Mouse (Mus musculus): ENCODE data around the gene Bax.
A peak's percentile ranks its signal among the peaks of the same experiment; 100 is the strongest.

The Bax gene

DNA sequence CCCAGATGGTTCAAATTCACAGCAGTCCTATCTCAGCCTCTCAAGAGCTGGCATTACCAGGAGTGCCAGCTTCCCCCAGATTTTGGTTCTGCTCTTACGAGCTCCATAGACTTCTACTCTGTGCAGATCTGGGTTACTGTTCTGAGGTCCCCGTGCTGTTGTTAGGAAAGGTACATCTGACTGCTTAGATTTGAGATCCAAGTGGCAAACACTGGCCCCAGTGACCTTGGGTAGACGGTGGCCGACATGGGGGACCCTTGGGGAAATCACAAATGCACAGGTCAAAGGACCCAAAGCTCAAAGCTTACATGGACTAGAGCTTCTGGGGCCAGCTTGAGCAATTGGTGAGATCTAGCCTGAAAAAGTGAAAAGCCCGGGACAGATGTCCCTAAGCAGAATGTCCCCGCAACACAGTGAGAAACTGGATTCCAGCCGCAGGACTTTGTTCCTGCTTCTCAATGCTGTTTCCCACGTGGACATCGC is 9.9 kb downstream of the Bax start:
- DNase-seq (ENCODE audit: low read depth, low spot score) = peak; percentile 76

DNA sequence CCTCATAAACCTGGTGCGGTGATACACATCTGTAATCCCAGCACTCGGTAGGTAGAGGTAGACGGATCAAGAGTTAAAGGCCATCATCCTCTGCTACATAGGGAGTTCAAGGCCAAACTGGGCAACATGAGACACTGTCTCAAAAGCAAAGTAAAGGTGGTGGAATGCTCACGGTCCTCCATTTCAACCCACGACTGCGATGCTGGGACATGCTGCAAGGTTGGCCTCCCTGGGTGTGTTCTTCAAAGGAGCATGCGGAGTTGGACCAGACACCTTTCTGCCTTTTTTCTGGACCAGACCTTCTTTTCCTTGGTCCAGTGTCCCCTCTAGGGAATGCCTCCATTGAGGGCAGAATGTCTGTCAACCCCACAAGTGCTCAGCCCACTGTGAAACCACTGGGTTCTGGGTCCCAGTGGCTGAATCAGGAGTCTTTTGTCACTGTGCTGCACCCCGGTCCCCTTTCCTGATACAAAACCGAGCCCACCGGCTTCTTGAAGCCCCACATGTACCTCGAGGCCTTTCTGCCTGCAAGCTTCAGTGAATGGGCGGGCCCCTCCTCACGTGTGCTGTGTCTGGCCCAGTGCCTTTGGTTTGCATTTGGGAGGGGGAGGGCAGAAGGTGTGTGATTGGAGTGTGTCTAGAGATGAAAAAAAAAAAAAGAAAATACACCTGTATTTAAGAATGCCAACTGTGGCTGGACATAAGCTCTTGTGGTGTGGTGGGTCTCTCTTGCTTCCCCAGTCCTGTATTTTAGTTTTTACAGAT is 10.6 kb downstream of the Bax start:
- peak; percentile 81 for DNase-seq (ENCODE audit: low read depth, low spot score)

DNA sequence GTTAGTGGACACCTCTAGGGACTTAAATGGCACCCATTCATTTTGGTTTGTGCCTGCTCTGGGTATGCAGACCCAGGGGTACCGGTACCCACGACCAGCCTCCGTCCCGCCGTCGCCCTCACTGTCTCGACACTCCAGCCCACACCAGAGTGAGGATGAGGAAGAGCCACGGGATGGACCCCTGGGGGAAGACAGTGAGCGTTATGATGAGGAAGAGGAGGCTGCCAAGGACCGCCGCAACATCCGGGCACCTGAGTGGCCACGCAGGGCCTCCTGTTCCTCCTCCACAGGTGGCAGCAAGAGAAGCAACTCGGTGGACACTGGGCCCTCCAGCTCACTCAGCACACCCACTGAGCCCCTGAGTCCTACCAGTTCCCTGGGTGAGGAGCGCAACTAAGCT is 11.7 kb downstream of the Bax start:
- DNase-seq (ENCODE audit: low read depth, low spot score) = no peak

DNA sequence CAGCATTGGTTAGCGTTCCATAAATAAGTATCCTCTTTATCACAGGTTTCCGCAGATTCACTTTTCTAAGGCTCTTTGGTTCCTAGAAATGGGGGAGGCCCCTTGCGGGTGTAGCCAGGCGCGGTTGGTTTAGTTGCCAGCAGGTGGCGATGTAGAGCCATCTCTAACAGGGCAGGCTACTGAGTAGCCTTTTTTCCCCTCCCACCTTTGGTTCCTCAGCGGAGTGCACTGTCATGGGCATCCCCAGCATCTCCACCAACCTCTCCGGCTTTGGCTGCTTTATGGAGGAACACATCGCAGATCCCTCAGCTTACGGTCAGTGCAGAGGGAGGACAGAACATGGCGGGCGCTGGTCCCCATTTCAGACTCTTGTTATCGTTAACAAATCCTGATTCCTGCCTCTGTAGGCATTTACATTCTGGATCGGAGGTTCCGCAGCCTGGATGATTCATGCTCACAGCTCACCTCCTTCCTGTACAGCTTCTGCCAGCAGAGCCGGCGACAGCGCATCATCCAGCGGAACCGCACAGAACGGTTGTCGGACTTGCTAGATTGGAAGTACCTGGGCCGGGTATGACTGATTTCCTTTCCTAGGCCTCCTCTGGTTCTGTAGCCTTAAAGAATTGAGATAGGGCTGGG is 15.2 kb downstream of the Bax start:
- peak; percentile 92 for DNase-seq (ENCODE audit: low read depth, low spot score)

DNA sequence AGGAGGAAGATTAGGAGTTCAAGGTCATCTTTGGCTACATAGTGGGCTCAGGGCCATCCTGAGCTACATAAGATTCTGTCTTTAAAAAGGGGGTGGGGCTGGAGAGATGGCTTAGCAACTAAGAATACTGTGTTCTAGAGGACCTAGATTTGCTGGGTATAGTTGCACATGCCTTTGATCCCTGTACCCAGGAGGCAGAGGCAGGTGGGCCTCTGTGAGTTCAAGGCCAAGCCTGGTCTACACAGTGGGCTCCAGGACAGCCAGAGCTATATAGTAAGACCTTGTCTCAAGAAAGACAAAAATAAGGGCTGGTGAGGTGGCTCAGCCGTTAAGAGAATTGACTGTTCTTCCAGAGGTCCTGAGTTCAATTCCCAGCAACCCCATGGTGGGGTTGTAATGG is 16.7 kb downstream of the Bax start:
- DNase-seq (ENCODE audit: low read depth, low spot score) = no peak

DNA sequence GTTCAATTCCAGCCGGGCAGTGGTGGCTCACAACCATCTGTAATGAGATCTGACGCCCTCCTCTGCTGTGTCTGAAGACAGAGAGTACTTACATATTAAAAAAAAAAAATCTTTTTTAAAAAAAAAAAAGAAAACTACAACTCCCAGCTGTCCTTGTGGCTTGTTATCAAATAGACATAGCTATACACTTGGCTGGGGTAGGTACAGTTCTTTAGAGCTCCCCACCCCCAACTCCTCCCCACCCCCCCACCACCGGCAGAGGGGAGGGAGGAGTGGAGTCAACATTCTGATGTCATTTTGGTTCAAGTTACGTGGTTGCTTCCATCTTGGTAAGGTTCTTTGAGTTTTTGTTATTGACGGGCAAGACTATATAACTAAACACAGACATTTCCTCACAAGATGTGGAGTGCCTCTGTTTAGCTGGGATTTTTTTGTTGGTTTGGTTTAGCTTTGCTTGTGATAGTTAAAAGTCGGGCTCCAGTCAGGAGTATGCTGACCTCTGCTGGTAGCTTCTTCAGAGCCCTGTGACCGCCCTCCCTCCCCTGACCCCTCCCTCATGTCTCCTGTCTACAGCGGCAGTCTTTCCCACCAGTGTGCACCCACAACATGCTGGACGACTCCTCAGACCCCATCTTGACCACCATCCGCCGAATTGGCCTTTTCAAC is 19.2 kb downstream of the Bax start:
- peak; percentile 68 for DNase-seq (ENCODE audit: low read depth, low spot score)

DNA sequence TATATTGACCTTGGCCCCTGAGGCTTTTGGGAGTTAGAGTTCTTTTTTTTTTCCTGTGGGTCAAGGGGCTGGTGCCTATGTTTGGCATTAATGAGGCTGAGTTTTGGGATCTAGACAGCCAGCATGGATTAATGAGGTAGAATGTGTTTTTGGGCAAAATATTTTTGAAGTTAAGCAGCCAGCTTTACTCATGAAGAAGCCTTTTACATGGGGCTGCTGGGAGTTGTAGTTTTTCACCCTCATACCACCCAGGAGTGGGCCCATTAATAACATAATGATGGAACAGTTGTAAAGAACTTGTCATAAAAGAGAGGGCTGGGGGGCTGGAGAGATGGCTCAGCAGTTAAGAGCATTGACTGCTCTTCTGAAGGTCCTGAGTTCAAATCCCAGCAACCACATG is 20.1 kb downstream of the Bax start:
- DNase-seq (ENCODE audit: low read depth, low spot score) = no peak

DNA sequence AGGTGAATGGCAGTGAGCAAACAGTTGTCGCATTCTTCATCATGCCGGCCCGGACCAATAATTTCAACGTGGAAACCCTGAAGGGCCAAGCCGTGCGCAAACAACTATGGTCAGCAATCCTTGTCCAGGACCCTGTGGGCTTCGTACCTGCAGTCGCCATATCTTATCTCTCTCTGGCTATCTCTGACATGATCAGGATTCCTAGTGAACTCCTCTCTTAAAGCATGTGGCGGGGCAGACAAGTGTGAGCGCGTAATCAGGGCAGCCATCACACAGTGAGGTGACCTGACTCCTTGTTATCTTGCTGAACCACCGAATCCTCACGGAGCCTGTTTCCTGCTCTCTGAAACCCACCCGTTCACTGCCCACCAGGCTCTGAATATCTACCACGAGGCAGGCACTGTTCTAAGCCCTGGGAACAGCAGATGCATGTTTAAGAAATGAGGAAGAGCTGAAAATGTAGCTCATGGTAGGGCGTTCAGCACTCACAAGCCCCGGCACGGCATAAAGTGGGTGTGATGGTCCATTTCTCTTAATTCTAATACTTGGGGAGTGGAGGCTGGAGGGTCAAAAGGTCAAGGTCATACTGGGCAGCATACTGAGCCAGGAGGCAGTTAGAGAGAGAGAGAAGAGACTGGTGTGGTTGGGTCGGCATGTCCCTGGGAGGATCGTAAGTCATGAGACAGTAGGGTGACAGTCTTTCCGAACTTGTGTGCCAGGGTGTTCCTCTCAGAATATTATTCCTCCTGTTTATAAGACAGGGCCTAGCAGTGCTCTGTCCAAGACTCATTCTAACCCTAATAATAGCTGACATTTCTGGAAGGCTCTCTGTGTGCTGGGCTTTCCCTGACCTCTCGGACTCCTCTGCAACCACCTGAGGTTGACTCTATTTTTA is 22.9 kb downstream of the Bax start:
- no peak for DNase-seq (ENCODE audit: low read depth, low spot score)

DNA sequence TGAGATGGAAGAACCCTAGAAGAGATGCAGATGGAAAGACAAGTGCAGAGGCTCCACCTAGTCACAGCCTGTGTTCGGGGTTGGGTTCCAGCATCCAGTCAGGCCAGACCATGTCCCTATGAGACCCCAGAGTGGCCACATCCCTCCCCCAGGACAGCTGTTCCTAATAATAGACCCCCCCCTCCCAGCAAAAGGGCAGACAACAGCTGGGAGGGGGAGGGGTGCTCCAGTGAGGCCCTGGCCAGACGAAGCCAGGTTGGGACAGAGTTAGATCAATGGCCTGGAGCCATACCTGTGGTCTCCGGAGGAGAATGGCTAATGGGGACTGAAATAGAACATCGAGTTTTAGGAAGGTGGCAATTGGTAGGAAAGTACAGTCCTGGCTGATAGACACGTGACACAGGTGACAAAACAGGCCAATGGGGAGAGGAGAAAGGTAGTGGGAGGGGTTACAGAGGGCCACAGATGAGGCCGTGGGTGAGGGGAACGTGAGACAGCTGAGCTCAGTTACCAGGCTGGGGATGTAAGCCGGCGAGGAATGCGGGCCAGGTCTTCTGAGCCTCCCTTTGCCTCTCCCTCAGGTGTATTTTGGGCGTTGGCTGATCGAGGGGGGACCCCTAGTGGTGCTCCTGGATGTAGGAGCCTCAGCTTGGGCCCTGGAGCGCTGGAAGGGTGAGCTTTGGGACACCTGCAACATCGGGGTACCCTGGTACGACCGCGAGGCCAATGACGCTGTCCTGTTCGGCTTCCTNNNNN is 29.0 kb downstream of the Bax start, which contains the start of gene Ruvbl2:
Gene Ruvbl2 (minus strand): TSS at position 576 of the 756 bp plus-strand sequence.
- peak; percentile 82 for DNase-seq (ENCODE audit: low read depth, low spot score)

DNA sequence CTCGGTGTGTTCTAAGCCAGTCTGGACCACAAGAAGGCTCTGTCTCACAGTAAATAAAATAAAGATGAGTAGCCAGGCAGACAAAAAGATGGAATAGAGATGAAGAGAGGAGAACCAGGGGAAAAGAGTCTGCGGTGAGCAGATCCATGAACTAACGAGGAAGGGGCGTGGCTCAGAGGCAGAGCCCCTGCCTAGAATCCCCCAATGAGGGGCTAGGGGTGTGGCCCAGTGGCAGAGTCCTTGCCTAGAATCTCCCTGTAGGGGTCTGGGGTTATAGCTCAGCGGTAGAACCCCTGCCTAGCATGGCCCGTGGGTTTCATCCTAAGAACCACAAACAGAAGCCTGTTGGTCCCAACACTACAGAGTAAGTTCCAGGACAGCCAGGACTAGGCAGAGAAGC is 29.7 kb downstream of the Bax start:
- DNase-seq (ENCODE audit: low read depth, low spot score) = peak; percentile 77

DNA sequence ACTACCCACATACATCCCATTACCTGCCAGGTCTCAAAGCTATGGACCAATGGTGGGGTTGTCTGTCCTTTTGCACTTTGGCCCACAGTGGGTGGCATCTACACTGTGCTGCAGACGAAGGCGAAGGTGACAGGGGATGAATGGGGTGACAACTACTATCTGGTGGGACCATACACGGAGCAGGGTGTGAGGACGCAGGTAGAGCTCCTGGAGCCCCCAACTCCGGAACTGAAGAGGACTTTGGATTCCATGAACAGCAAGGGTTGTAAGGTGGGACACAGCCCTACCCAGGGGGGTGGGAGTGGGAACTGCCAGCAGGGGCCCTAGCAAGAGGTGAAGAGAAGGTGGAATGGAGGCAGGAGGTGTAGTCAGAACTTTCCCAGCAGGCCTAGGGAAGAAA is 30.3 kb downstream of the Bax start:
- DNase-seq (ENCODE audit: low read depth, low spot score) = no peak

DNA sequence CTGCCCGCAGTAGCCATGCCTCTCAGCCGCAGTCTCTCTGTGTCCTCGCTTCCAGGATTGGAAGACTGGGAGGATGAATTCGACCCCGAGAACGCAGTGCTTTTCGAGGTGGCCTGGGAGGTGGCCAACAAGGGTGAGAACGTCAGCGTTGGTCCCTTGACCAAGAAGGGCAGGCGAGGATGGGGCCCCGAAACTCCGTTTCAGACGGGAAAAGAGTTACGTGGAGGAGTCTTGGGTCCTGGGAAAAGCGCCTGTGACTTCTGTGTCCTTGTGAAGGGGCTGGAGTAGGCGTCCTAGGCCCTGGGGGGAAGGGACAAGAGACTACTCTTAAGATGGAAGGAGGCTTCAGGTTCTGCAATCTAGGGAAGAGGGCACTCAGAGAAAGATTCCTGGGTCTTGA is 31.7 kb downstream of the Bax start:
- no peak for DNase-seq (ENCODE audit: low read depth, low spot score)

DNA sequence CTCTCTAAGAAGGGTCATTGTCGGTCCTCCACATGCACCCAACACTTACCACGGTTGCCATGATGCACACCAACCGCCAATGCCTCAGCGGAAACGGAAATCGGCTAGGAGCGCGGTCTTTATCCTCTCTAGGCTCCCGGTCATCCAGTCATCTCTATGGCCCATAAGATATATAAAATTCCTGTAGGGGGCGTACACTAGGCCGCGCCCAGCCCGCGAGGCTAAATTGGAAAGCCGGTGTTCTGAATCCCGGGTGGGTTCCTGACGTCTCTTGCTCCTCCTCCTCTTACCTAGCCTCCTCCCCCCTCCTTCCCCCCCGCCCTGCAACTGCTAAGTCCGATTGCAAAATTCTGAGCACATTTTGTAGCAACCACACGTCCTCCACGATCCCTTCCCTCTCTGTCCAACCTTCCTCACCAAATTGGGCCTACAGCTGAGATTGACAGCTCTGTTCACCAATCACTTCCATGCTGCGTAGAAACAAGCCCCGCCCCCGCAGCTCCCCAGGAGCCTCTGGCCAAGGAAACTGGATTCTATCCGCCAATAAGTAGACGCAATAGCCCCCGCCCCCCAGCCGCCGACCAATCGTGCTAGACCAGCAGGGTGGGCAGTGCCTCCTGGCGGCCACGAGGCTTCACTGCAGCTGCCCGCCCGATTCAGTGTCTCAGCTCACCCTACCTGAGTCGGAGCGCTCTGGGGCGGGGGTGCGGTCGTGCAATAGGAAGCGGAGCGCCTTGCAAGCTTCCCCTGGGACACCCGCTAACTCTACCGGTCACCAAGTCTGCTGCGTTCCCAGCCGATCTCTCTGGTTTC is 32.3 kb downstream of the Bax start, which contains the start of gene Gys1:
Gene Gys1 (plus strand): TSS at position 642 of the 813 bp plus-strand sequence.
- DNase-seq (ENCODE audit: low read depth, low spot score) = peak; percentile 100

DNA sequence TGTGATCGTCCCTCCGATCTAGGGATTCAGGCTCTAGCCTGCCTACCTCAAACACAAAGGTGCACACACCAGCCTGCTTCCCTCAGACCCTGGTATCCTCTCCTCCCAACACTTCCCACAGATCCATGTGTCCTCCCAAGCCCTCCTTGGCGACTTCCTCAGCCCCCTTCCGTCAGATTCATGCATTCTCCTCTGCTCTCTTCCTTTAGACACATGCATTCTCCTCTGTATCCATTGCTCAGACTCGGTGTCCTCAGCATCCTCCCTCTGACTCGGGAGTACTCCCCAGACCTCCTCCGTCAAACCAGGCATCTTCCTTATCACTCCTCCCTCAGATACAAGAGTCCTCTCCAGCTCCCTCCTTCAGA is 32.9 kb downstream of the Bax start:
- no peak for DNase-seq (ENCODE audit: low read depth, low spot score)

DNA sequence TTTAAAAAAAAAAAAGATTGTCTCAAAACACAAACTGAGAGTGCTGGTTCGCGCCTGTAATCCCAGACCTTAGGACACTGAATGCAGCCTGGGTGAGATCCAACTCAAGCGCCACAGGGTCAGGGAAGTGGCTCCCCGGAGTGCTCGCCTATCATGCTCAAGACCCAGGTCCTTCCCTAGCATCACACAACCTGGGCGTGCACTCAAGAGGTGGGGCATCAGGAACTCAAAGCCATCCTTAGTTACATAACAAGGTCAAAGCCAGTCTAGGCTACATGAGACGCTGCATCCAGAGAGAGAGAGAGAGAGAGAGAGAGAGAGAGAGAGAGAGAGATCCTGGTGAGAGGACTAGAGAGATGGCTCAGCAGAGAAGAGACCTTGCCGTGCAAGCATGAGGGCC is 40.1 kb downstream of the Bax start:
- DNase-seq (ENCODE audit: low read depth, low spot score) = no peak

DNA sequence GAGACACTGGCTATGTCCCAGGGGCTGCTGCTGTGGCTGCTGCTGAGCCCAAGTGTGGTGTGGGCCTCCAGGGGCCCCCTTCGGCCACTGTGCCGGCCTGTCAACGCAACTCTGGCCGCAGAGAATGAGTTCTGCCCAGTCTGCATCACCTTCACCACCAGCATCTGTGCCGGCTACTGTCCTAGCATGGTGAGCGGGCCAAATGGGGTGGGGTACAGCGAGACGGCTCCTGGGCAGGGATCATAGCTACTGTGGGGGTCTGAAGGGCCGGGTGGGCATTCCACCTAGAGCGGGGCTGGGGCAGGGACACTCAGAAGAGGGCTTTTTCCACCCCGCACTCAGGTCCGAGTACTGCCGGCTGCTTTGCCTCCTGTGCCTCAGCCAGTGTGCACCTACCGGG is 45.5 kb downstream of the Bax start:
- no peak for DNase-seq (ENCODE audit: low read depth, low spot score)

DNA sequence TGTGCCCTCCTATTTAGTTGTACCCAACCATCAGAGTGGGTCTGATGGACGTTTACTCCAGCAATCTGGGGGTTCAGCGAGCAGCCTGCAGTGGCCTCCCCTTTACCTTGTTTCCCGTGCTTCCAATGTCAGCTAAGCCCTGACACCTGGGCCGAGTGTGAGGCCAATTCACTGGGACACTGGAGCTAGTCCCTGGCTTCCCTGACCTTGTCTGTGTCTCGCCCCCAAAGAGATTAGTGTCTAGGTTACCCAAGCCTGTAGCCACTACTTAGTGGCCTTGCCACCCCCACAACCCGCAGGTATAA is 46.1 kb downstream of the Bax start, which contains the start of gene Lhb:
Gene Lhb (plus strand): TSS at position 206 of the 305 bp plus-strand sequence.
- DNase-seq (ENCODE audit: low read depth, low spot score) = no peak

DNA sequence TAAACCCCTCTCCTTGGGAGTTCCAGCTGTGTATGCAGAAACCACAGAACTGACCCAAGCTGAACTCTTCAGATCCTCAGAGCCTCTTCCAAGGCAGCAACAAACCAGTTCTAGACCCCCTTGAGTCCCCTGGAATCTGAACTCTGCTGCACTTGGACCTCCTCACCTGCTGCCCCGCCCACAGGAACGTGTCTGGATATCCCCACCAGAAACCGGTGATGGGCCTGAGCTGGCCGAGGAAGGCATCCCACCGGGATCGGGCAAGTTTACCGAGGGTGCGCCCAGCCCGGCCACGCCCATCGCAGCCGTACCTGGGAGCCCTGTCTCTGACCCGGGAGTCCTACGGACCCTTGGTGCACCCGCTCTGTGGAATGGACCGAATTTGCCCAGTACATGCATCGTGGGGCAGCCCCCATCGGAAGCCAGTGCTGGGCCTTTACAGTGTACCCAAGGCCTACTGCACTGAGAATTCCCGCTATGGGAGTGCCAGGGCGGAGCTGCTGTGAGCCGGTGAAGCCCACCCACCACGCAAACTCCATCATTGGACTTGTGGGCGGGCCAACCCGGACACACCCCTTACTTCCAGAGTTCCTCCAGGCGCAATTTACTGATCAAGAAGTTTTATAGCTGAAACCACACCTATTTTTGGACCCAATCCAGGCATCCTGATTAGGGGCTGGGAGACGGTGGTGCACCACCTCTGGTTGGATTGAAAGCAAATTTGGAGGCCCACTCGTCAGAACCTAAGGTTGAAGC is 46.7 kb downstream of the Bax start:
- peak; percentile 89 for DNase-seq (ENCODE audit: low read depth, low spot score)

DNA sequence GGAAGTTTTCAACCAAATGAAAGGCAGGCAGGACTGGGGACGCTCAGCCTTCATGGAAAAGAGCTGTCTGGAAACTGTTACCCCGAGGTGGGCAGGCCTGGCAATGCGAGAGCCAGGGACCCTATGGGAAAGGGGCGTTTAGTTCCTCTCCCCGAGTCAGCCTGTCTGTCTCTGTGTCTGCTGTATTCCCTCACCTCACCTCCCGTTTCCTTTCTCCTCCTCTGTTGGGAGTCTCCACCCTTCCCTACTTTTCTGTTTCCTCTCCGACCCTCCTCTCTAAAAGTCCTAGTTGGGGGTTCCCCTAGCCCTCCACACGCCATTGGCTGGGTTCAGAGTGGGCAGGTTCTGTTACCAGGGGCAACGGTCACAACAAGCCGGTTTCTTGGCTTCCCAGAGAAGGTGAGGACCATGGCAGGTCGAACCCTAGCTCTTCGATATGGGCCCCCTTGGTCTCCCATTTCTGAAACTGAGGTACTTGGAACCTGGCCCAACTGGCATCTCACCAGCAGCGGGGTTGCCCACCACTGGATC is 48.7 kb downstream of the Bax start:
- DNase-seq (ENCODE audit: low read depth, low spot score) = no peak
